Comparison of ENCODE assay signal across 7 mouse cellular contexts in the genomic region with DNA sequence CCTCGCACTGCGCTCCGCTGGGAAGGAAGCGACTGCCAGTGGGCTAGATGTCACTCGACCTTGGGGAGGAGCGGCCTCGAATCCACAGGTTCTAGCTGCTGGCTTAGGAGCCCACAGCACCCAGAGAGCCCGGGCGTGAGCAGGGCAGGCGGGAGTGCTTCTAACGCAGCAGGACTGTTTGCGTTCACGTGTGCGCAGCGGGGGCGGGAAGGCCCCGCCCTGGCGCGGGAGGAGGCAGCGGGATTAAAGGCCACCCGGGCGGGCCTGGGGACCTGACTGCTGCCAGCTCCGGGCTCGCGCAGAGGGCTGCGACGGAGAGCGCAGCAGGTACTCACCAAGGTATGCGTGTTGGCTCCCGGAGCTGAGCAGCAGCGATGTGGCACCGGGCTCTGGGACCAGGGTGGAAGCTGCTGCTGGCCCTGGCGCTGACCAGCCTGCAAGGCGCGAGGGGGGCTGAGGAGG. TPM values are rescaled to one million over a fixed set of nuclear protein-coding genes. Genes with fewer than 3 reads are reported as not detected.
DNase-seq lines count a peak whose midpoint lies in the region; ATAC-seq and TF ChIP-seq lines count a peak whose summit lies in the region.

Gene Slc9a3 (plus strand): TSS at position 317 of the 462 bp plus-strand sequence.

- H3K9ac ChIP-seq in ES-Bruce4 (ENCODE audit: low read depth, poor library complexity, severe bottlenecking) (no peak within 1 kb of the TSS), ES-E14 (ENCODE audit: insufficient read depth, low read depth, low read length, poor library complexity, severe bottlenecking) (peak within 1 kb of the TSS; percentile 12)
- H3K9ac ChIP-seq in forebrain, embryonic 11.5 days (ENCODE audit: low read length) = no peak within 1 kb of the TSS
- H3K9ac ChIP-seq in intestine, embryonic 15.5 days = peak within 1 kb of the TSS; percentile 45
- no peak within 1 kb of the TSS for H3K9ac ChIP-seq in liver, embryonic 13.5 days
- no peak within 1 kb of the TSS for H3K9ac ChIP-seq in stomach, embryonic 15.5 days

- DNase-seq in ES-E14 (ENCODE audit: low read depth, low spot score) (no peak), MN1 (ENCODE audit: low spot score) (no peak)
- peak; percentile 57 for DNase-seq in forebrain, embryonic 11.5 days (ENCODE audit: low spot score)
- DNase-seq in liver, embryonic 13.5 days = no peak

- 0 out of 2 replicates have a peak, but pooled peaks have one; percentile 33 for ATAC-seq in forebrain, embryonic 11.5 days (replicated peaks; ENCODE audit: low FRiP score)
- peak; percentile 74 for ATAC-seq in intestine, embryonic 15.5 days
- ATAC-seq in liver, embryonic 13.5 days (ENCODE audit: low read depth) = no peak
- no peak for ATAC-seq in stomach, embryonic 15.5 days (ENCODE audit: insufficient read depth, low FRiP score, low read depth)

- no peaks in the 10 kb centered on the region for H3K4me1 ChIP-seq in ES-Bruce4 (ENCODE audit: control insufficient read depth, insufficient read depth, low read length)
- no peaks in the 10 kb centered on the region for H3K4me1 ChIP-seq in ES-E14 (ENCODE audit: control insufficient read depth in 2 of 2, insufficient read depth in 2 of 2, low read length in 2 of 2, poor library complexity in 1 of 2)
- H3K4me1 ChIP-seq in forebrain, embryonic 11.5 days (replicated peaks; ENCODE audit: control insufficient read depth, insufficient read depth, low read length) = no peaks in the 10 kb centered on the region
- H3K4me1 ChIP-seq in intestine, embryonic 15.5 days (replicated peaks) = peaks cover 6% of the 10 kb centered on the region; the same call in 1 of the 2 replicates
- H3K4me1 ChIP-seq in liver, embryonic 13.5 days (replicated peaks) = no peaks in the 10 kb centered on the region
- H3K4me1 ChIP-seq in stomach, embryonic 15.5 days = peaks cover 8% of the 10 kb centered on the region; the same call in 1 of the 2 replicates

- no peak for TF ChIP-seq CTCF in ES-Bruce4 (IDR thresholded peaks at IDR 0.05; ENCODE audit: low read depth, low read length)

- TF ChIP-seq EP300 in ES-Bruce4 (IDR thresholded peaks at IDR 0.05; ENCODE audit: insufficient read depth, low read depth, low read length) = no peak

- under 1% methylated on average over 35 of the region's 35 CpGs for WGBS in forebrain, embryonic 11.5 days
- WGBS in intestine, embryonic 15.5 days = under 1% methylated on average over 35 of the region's 35 CpGs
- under 1% methylated on average over 35 of the region's 35 CpGs for WGBS in liver, embryonic 13.5 days (ENCODE audit: insufficient replicate concordance)
- WGBS in stomach, embryonic 15.5 days = under 1% methylated on average over 35 of the region's 35 CpGs

- peak within 1 kb of the TSS; percentile 50 for H3K4me2 ChIP-seq in forebrain, embryonic 11.5 days (ENCODE audit: low read depth, low read length, severe bottlenecking)
- peak within 1 kb of the TSS; percentile 80 for H3K4me2 ChIP-seq in intestine, embryonic 15.5 days (replicated peaks)
- peak within 1 kb of the TSS; percentile 55 for H3K4me2 ChIP-seq in liver, embryonic 13.5 days
- peak within 1 kb of the TSS; percentile 77 for H3K4me2 ChIP-seq in stomach, embryonic 15.5 days

- H3K27me3 ChIP-seq in ES-Bruce4 (ENCODE audit: control insufficient read depth, insufficient read depth, low read length, poor library complexity, severe bottlenecking) = no peaks in the 10 kb centered on the region; the same call in 1 of the 2 replicates
- H3K27me3 ChIP-seq in forebrain, embryonic 11.5 days (ENCODE audit: control insufficient read depth, insufficient read depth, low read length) = peaks cover 21% of the 10 kb centered on the region
- H3K27me3 ChIP-seq in intestine, embryonic 15.5 days (replicated peaks) = peaks cover 27% of the 10 kb centered on the region
- H3K27me3 ChIP-seq in liver, embryonic 13.5 days = peaks cover 64% of the 10 kb centered on the region
- peaks cover 38% of the 10 kb centered on the region for H3K27me3 ChIP-seq in stomach, embryonic 15.5 days (replicated peaks)

- H3K36me3 ChIP-seq in ES-Bruce4 (ENCODE audit: control insufficient read depth, insufficient read depth, low read length, poor library complexity, severe bottlenecking) (no peaks in the 10 kb centered on the region), ES-E14 (ENCODE audit: control insufficient read depth, insufficient read depth, low read length, poor library complexity, severe bottlenecking) (no peaks in the 10 kb centered on the region)
- H3K36me3 ChIP-seq in forebrain, embryonic 11.5 days (ENCODE audit: control insufficient read depth, insufficient read depth, low read length) = no peaks in the 10 kb centered on the region
- no peaks in the 10 kb centered on the region for H3K36me3 ChIP-seq in intestine, embryonic 15.5 days
- no peaks in the 10 kb centered on the region for H3K36me3 ChIP-seq in liver, embryonic 13.5 days
- H3K36me3 ChIP-seq in stomach, embryonic 15.5 days = no peaks in the 10 kb centered on the region

- H3K4me3 ChIP-seq in ES-Bruce4 (ENCODE audit: low read depth, low read length) (peak within 1 kb of the TSS; percentile 24), ES-E14 (ENCODE audit: insufficient read depth in 1 of 2, low read depth in 1 of 2, low read length in 2 of 2, poor library complexity in 1 of 2, severe bottlenecking in 1 of 2) (peak within 1 kb of the TSS; percentile 19 to 49; a peak in 3 of 4 replicates)
- peak within 1 kb of the TSS; percentile 20 for H3K4me3 ChIP-seq in forebrain, embryonic 11.5 days (ENCODE audit: low read depth, low read length)
- peak within 1 kb of the TSS; percentile 38 for H3K4me3 ChIP-seq in intestine, embryonic 15.5 days (replicated peaks)
- H3K4me3 ChIP-seq in liver, embryonic 13.5 days (replicated peaks) = peak within 1 kb of the TSS; percentile 30; the same call in 1 of the 2 replicates
- peak within 1 kb of the TSS; percentile 33 for H3K4me3 ChIP-seq in stomach, embryonic 15.5 days (replicated peaks)

- TF ChIP-seq POLR2A in ES-Bruce4 (IDR thresholded peaks at IDR 0.05; ENCODE audit: insufficient read depth, low read length) = no peak

- in situ Hi-C loops in ES-E14 (cut with MboI; ENCODE audit: low sequenced_read_pairs in 2 of 2, unreplicated experiment in 2 of 2) = no loop called here

- H3K27ac ChIP-seq in ES-Bruce4 (ENCODE audit: insufficient read depth, low read length) = no peak within 1 kb of the TSS
- no peak within 1 kb of the TSS for H3K27ac ChIP-seq in ES-E14 (ENCODE audit: insufficient read depth, low read depth, low read length, poor library complexity, severe bottlenecking)
- no peak within 1 kb of the TSS for H3K27ac ChIP-seq in forebrain, embryonic 11.5 days (ENCODE audit: low read depth, low read length)
- H3K27ac ChIP-seq in intestine, embryonic 15.5 days = no peak within 1 kb of the TSS
- H3K27ac ChIP-seq in liver, embryonic 13.5 days = no peak within 1 kb of the TSS
- no peak within 1 kb of the TSS for H3K27ac ChIP-seq in stomach, embryonic 15.5 days

- H3K9me3 ChIP-seq in ES-Bruce4 (replicated peaks; ENCODE audit: control insufficient read depth, insufficient read depth, low read length, poor library complexity, severe bottlenecking) (no peaks in the 10 kb centered on the region), ES-E14 (ENCODE audit: control insufficient read depth, insufficient read depth, low read depth, low read length) (no peaks in the 10 kb centered on the region)
- no peaks in the 10 kb centered on the region for H3K9me3 ChIP-seq in forebrain, embryonic 11.5 days (ENCODE audit: control insufficient read depth, low read length)
- H3K9me3 ChIP-seq in intestine, embryonic 15.5 days = no peaks in the 10 kb centered on the region
- H3K9me3 ChIP-seq in liver, embryonic 13.5 days (replicated peaks) = no peaks in the 10 kb centered on the region
- no peaks in the 10 kb centered on the region for H3K9me3 ChIP-seq in stomach, embryonic 15.5 days

TF ChIP-seq in ES-E14, 5 proteins besides CTCF, POLR2A, EP300 and RAD21:
- TF ChIP-seq ZNF384 (IDR thresholded peaks at IDR 0.05; ENCODE audit: low read depth, low read length) (no peak), HCFC1 (IDR thresholded peaks at IDR 0.05; ENCODE audit: borderline replicate concordance, insufficient read depth, low read length) (no peak), MAFK (IDR thresholded peaks at IDR 0.05; ENCODE audit: insufficient read depth, low read depth, low read length) (no peak), ZC3H11A (IDR thresholded peaks at IDR 0.05; ENCODE audit: borderline replicate concordance, low read depth, low read length) (no peak), CHD2 (IDR thresholded peaks at IDR 0.05; ENCODE audit: low read depth, low read length) (no peak)

RNA-seq across cellular contexts. Expression of gene Slc9a3, which starts in this region (rescaled TPM):
- not detected in 2 replicates for polyA plus RNA-seq in ES-Bruce4 (2011; ENCODE audit: insufficient read depth, insufficient read length, low read depth, missing spikeins)
- 0.05 TPM in 1 of 2 replicates, not detected in the other for total RNA-seq in ES-E14 (2012; rRNA removed)
- polyA plus RNA-seq in forebrain, embryonic 11.5 days (2014; fragmentation: Nextera tagmentation; extraction: Ambion mirVana) = not detected in 2 replicates
- polyA plus RNA-seq in intestine, embryonic 15.5 days (2015; fragmentation: Nextera tagmentation; extraction: Ambion mirVana) = 5.0 and 6.2 TPM in 2 replicates
- not detected in 2 replicates for polyA plus RNA-seq in liver, embryonic 13.5 days (2015; fragmentation: Nextera tagmentation; extraction: Ambion mirVana)
- polyA plus RNA-seq in stomach, embryonic 15.5 days (2015; fragmentation: Nextera tagmentation; extraction: Ambion mirVana) = 0.55 and 1.1 TPM in 2 replicates

Comparison
In these comparisons a context has a peak if more than half of its experiments do, and no peak if none do; other contexts are left out.
1. Peak in DNase-seq, ATAC-seq, H3K4me3 ChIP-seq and H3K4me2 ChIP-seq in forebrain, embryonic 11.5 days; RNA of the gene not detected or under 1 TPM.
2. H3K9ac ChIP-seq: peak in ES-E14 (single experiment) and intestine, embryonic 15.5 days (single experiment); none in ES-Bruce4 (single experiment), forebrain, embryonic 11.5 days (single experiment), liver, embryonic 13.5 days (single experiment) and stomach, embryonic 15.5 days (single experiment).
3. Peak in every context shown above with its lines, with median percentiles within 50 percentile points of each other: H3K4me3 ChIP-seq and H3K4me2 ChIP-seq.